Mouse (Mus musculus) hindbrain, embryonic 10.5 days (tissue): ENCODE measurements around the gene Ubr3. TPM values are rescaled to one million over a fixed set of nuclear protein-coding genes. Genes with fewer than 3 reads are reported as not detected.

Source experiments
- DNase-seq: peaks from one replicate; pipeline ENCODE4 v3.0.0-alpha.2; 2017; ENCODE audit warnings: low spot score
- H3K27ac ChIP-seq: fragments of 300-500 bp; sonication (generic); 2 replicates; pipeline ENCODE4 v1.5.1; 2016; ENCODE audit warnings: mild to moderate bottlenecking, moderate library complexity
- H3K27me3 ChIP-seq: fragments of 300-500 bp; sonication (generic); 2 replicates; pipeline ENCODE4 v1.6.1; 2016; ENCODE audit warnings: mild to moderate bottlenecking; ENCODE audit not compliant: poor library complexity, insufficient read depth, severe bottlenecking
- H3K36me3 ChIP-seq: fragments of 300-500 bp; sonication (generic); 2 replicates; pipeline ENCODE4 v1.6.1; 2016; ENCODE audit warnings: mild to moderate bottlenecking, moderate library complexity
- H3K4me1 ChIP-seq: fragments of 300-500 bp; sonication (generic); replicated peaks from 2 replicates; pipeline ENCODE4 v1.6.1; 2016; ENCODE audit warnings: mild to moderate bottlenecking
- H3K4me3 ChIP-seq: fragments of 300-500 bp; sonication (generic); 2 replicates; pipeline ENCODE4 v1.5.1; 2016; ENCODE audit warnings: mild to moderate bottlenecking, moderate library complexity
- H3K9me3 ChIP-seq: fragments of 300-500 bp; sonication (generic); 2 replicates; pipeline ENCODE4 v1.6.1; 2016; ENCODE audit warnings: mild to moderate bottlenecking, moderate library complexity
- WGBS: fragments of 180-500 bp; shearing (Covaris S2); methylation state at CpG from one replicate; pipeline ENCODE4 v1.1.7; 2016; 5-methylcytosine and 5-hydroxymethylcytosine counted together
- polyA plus RNA-seq: library from polyadenylated mRNA; unstranded; fragments of >200 nt; fragmentation: Nextera tagmentation; extraction: Ambion mirVana; gene quantifications from 2 replicates; pipeline ENCODE4 v1.2.1, GENCODE M21; 2016

The Ubr3 gene
- 10.9 and 13.6 TPM in 2 replicates for polyA plus RNA-seq

DNA sequence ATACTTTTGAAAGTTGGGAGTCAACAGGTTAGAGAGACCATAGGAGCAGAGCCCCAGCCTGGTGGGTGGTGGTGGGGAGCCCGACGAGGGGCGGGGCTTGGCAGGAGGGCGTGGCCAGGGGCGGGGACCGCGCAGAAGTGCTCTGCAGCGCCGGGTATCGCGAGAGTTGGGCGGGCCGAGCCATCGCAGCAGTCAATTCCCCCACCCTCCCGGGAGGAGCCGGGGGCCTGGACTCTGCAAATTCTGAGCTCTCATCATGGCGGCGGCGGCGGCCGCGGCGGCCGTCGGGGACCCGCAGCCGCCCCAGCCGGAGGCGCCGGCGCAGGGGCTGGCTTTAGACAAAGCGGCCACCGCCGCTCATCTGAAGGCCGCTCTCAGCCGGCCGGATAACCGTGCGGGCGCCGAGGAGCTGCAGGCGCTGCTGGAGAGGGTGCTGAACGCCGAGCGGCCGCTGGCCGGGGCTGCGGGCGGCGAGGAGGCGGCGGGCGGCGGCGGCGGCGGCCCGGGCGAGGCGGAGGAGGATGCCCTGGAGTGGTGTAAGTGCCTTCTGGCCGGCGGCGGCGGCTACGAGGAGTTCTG lies at the start of gene Ubr3:
TSS of gene Ubr3 (plus strand) at position 208 of the 579 bp plus-strand sequence.
- Histone ChIP-seq H3K9me3 (no peaks in the 10 kb centered on the region), H3K27me3 (no peaks in the 10 kb centered on the region), H3K27ac (peak within 1 kb of the TSS; percentile 98), H3K36me3 (peaks cover 14% of the 10 kb centered on the region), H3K4me1 (peaks cover 16% of the 10 kb centered on the region), H3K4me3 (peak within 1 kb of the TSS; percentile 97)
- peak; percentile 97 for DNase-seq
- WGBS, result under 1% methylated on average over 65 of the region's 65 CpGs

DNA sequence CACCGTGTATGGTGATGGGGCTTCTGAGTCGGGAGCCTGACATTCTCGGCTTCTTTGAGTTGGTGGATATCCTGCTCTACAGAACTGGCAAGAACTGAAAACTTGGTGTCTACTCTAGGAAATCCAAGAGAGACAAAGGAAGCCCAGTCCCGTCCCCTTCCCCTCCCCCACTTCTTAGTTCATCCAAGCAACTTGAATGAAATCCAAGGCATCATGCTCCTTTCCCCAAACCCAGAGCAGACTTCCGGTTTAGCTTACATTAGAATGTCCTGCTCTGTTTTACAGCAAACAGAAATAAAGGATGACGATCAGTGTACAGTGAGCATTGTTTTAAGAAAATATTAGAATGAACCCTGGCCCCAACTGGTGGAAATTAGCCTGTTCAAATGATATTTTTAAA lies 47.8 kb upstream of the Ubr3 start:
- 71% methylated on average over 6 of the region's 6 CpGs for WGBS
- no peak for DNase-seq
- H3K27me3 ChIP-seq, result no peaks in the 10 kb centered on the region
- H3K9me3 ChIP-seq, result no peaks in the 10 kb centered on the region
- 0 out of 2 replicates have a peak, but pooled peaks cover 8% of the 10 kb centered on the region for H3K4me1 ChIP-seq
- H3K4me3 ChIP-seq, result no peak overlapping the region
- no peak overlapping the region for H3K27ac ChIP-seq
- H3K36me3 ChIP-seq, result no peaks in the 10 kb centered on the region

DNA sequence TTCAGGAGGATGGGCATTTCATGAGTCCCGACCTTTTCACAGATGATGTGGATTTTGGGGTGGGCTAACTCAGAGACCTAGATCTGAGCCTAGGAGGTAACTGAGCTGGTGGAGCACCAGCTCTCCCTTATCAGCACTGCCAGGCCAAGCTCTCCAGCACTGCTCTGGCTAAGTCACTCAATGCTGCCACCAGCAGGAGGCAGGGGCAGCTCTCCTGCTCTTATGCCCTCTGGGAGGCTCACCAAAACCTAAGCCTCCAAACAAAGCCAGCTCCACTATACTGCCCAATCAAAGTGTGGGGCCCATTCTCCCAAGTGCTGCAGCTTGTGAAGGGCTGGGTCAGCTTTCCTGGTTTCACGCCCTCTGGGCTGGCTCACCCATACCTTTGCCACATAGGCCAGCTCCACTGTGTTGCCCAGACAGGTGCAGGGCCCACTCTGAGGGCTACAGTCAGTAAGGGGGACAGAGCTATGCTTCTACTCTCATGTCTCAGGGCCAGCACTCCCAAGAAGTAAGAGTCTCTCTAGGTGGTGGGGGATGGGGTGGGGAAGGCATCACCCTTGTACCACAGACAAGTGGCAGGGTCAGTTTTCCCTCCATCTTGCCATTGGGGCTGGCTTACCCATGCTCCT lies 45.5 kb upstream of the Ubr3 start:
- no peak overlapping the region for H3K27ac ChIP-seq
- H3K4me3 ChIP-seq, result no peak overlapping the region
- no peak for DNase-seq
- H3K9me3 ChIP-seq, result no peaks in the 10 kb centered on the region
- H3K27me3 ChIP-seq, result no peaks in the 10 kb centered on the region
- no peaks in the 10 kb centered on the region for H3K36me3 ChIP-seq
- 70% methylated on average over 2 of the region's 2 CpGs for WGBS
- 0 out of 2 replicates have a peak, but pooled peaks cover 8% of the 10 kb centered on the region for H3K4me1 ChIP-seq

DNA sequence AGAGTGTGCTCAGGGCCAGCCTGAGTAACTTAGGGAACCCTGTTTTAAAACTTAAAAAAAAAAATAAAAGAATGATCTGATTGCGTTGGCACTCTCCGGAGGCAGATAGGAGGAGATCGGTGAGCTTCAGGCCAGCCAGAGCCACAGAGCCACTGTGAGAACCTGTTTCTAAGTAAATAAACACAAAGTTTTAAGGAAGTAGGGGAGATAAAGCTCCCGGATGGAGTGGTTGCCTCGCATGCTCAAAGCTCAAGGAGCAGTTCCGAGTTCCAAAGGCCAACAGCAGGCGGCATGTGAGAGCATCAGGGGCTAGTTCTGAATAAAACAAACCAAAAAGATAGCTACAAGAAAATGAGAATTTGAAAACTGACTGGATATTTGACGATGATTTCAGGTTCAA lies 40.7 kb upstream of the Ubr3 start:
- no peaks in the 10 kb centered on the region for H3K36me3 ChIP-seq
- H3K4me3 ChIP-seq, result no peak overlapping the region
- H3K9me3 ChIP-seq, result no peaks in the 10 kb centered on the region
- 0 out of 2 replicates have a peak, but pooled peaks cover 6% of the 10 kb centered on the region for H3K4me1 ChIP-seq
- H3K27ac ChIP-seq, result no peak overlapping the region
- DNase-seq, result no peak
- WGBS, result 65% methylated on average over 8 of the region's 8 CpGs
- H3K27me3 ChIP-seq, result no peaks in the 10 kb centered on the region

DNA sequence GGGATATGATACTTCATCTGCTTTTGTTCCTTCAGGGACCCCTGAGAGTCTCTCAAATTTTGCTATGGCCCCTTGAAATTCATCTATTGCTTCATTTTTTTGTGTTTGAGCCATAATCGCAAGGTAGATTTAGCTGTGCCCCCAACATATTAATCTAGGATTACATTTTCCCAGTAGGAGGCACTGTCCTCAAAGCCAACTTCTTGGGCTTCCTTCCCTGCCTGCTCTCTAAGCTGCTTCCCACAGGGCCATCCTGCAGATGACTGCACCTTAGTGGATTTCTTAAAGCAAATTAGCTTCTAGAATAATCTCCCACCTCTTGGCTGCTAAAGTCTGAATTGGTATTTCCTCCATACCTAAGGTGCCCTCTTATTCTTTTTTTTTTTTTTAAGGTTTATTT lies 39.2 kb upstream of the Ubr3 start:
- Histone ChIP-seq H3K27me3 (no peaks in the 10 kb centered on the region), H3K4me3 (no peak overlapping the region), H3K9me3 (no peaks in the 10 kb centered on the region), H3K36me3 (no peaks in the 10 kb centered on the region), H3K4me1 (peaks cover 9% of the 10 kb centered on the region), H3K27ac (no peak overlapping the region)
- WGBS, result 78% methylated on average over 1 of the region's 1 CpGs
- DNase-seq, result no peak

DNA sequence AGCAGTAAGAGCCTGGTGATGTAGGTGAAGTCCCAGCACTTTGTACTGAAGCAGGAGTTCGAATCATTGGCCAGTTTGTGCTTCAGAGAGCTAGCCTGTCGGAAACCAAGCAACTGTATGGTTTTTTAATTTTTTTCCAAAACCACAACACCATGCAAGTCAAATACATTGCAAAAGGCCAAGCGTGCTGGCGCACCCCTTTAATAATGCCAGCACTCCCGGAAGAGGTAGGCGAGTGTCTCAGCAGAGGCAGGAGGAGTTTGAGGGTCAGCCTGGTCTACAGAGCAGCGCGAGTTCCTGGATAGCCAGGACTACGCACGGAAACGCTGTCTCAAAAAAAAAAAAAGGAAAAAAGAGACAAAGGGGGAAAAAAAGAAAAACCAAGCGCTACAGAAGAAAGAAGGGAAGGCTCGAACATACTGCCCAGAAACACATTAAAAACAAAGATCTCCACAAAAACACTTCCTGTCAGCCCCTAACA lies 36.0 kb upstream of the Ubr3 start:
- H3K4me1 ChIP-seq, result peaks cover 18% of the 10 kb centered on the region
- 14% methylated on average over 13 of the region's 13 CpGs for WGBS
- peaks cover 22% of the 10 kb centered on the region for H3K36me3 ChIP-seq
- peak overlapping the region; percentile 96 for H3K4me3 ChIP-seq
- no peaks in the 10 kb centered on the region for H3K9me3 ChIP-seq
- H3K27ac ChIP-seq, result peak overlapping the region; percentile 98
- H3K27me3 ChIP-seq, result no peaks in the 10 kb centered on the region
- no peak for DNase-seq

DNA sequence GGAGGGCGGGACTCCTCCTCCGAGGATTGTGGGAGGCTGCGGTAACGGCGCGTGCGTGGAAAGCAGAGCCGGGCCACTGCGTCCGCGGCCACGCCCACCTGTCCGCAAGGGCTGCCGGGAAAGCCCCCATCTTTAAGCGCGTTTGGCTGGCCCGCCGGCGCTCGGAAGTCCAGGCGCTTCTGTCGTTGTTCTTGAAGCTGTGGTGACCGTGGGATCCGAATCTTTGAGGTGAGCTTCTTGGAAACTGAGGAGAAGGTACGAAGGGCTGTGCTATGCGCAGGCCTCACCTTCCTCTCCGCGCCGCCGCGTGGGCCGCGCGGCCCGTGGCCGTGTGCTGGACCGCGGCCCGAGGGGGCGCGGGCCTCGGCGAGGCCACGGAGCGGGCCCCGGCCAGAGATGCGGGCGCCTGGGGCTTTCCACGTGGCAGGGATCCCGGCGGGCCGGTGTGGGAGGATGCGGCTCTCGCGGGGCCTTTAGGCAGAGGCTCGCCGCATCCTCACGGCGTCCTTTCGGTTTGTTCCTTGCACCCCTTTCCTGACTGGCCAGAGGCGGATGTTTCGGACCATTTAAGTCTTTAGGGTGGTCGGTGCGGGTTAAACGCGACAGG lies 35.5 kb upstream of the Ubr3 start, which contains the start of gene Ssb:
TSS of gene Ssb (plus strand) at position 78 of the 607 bp plus-strand sequence.
- H3K4me1 ChIP-seq, result peaks cover 18% of the 10 kb centered on the region
- WGBS, result under 1% methylated on average over 66 of the region's 66 CpGs
- peak; percentile 90 for DNase-seq

DNA sequence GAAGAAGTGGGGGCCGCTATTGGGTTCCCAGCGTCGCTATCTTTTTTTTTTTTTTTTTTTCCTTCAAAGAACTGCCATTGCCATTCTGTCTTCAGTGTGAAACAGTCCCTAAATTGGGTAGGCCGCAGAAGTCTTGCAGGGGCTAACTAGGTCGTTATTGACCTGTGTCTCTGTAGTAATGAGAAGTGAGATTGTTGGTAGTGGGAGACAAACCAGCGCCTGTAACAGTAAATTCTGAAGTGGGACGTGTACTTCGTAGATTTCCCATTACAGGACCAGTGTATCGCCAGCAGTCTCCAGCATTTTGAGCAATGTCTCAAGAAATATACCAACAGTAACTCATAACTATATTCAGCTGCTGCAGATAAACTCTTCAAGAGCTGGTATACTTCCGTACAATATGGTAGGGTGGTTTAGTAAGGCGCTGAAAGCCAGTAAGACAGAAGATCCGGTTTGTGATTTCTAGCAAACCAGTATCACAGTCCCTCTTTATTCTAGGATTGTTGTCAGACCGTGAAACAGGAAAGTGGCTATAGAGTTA lies 34.9 kb upstream of the Ubr3 start:
- peaks cover 18% of the 10 kb centered on the region for H3K4me1 ChIP-seq
- no peaks in the 10 kb centered on the region for H3K9me3 ChIP-seq
- peak overlapping the region; percentile 96 for H3K4me3 ChIP-seq
- peaks cover 33% of the 10 kb centered on the region for H3K36me3 ChIP-seq
- WGBS, result 6% methylated on average over 13 of the region's 13 CpGs
- no peaks in the 10 kb centered on the region for H3K27me3 ChIP-seq
- peak overlapping the region; percentile 98 for H3K27ac ChIP-seq
- DNase-seq, result no peak

More for the DNA sequence above, 35.5 kb upstream of the Ubr3 start, which contains the start of gene Ssb:
- Histone ChIP-seq H3K4me3 (peak within 1 kb of the TSS; percentile 96), H3K9me3 (no peaks in the 10 kb centered on the region), H3K27me3 (no peaks in the 10 kb centered on the region), H3K36me3 (peaks cover 27% of the 10 kb centered on the region), H3K27ac (peak within 1 kb of the TSS; percentile 98)

DNA sequence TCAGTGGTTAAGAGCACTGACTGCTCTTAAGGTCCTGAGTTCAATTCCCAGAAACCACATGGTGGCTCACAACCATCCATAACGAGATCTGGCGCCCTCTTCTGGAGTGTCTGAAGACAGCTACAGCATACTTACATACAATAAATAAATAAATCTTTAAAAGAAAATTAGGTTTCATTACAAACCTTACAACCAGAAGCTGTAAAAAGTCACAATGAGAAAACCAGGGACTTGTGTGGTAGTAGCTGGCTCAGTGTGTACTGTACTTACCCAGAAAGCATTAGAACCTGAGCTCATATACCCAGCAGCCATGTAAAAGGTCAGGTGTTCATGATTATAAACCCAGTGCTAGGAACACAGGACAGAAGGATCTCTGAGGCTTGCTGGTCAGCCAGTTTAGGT lies 13.1 kb upstream of the Ubr3 start:
- H3K36me3 ChIP-seq, result peaks cover 9% of the 10 kb centered on the region; the same call in 1 of the 2 replicates
- 80% methylated on average over 2 of the region's 2 CpGs for WGBS
- H3K4me3 ChIP-seq, result peak overlapping the region; percentile 81; the same call in 1 of the 2 replicates
- H3K27ac ChIP-seq, result no peak overlapping the region
- no peaks in the 10 kb centered on the region for H3K27me3 ChIP-seq
- no peaks in the 10 kb centered on the region for H3K9me3 ChIP-seq
- H3K4me1 ChIP-seq, result peaks cover 19% of the 10 kb centered on the region
- DNase-seq, result no peak

DNA sequence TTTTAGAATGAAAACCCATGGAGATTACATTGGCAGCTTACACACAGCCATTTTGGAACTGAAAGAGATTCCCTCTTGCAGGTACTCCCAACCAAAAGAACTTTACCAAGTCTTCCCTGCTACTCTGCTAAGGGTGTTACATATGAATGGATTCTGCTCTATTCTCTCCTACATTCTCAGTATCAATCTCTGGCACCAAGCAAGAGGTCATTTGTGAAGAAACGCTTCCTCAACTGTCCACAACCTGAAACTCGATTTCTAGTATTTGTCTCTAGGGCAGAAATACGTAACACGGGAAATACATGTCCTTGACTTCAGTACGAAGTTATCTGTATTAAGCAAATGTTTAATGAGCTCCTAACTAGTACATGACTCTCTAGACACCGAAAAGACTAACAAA lies 12.5 kb upstream of the Ubr3 start:
- no peaks in the 10 kb centered on the region for H3K9me3 ChIP-seq
- peak overlapping the region; percentile 91; the same call in 1 of the 2 replicates for H3K27ac ChIP-seq
- H3K36me3 ChIP-seq, result peaks cover 3% of the 10 kb centered on the region; the same call in 1 of the 2 replicates
- H3K4me3 ChIP-seq, result peak overlapping the region; percentile 81
- H3K4me1 ChIP-seq, result peaks cover 19% of the 10 kb centered on the region
- 68% methylated on average over 6 of the region's 6 CpGs for WGBS
- no peaks in the 10 kb centered on the region for H3K27me3 ChIP-seq
- DNase-seq, result no peak

DNA sequence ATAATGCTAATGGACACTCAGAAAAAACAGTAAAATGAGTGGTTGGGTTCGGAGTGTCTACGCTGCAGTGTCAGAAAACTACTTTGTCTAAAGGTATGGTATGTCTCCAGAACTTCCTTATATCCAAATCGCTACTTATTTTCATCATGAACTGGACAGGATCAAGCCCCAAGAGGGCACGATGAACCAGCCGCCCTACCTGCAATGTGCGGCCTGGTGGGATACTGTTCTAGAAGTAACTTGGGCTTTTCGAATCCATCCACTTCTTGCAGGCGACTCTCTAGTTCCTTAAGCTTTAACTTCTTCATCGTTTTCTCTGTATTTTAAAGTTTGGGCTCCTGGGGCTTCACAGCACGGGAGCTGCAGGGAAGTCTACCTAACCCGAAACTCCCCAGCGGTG lies 12.0 kb upstream of the Ubr3 start:
- Histone ChIP-seq H3K4me1 (peaks cover 19% of the 10 kb centered on the region), H3K27me3 (no peaks in the 10 kb centered on the region), H3K9me3 (no peaks in the 10 kb centered on the region), H3K4me3 (peak overlapping the region; percentile 81), H3K36me3 (no peaks in the 10 kb centered on the region), H3K27ac (peak overlapping the region; percentile 91)
- WGBS, result 7% methylated on average over 12 of the region's 12 CpGs
- no peak for DNase-seq

DNA sequence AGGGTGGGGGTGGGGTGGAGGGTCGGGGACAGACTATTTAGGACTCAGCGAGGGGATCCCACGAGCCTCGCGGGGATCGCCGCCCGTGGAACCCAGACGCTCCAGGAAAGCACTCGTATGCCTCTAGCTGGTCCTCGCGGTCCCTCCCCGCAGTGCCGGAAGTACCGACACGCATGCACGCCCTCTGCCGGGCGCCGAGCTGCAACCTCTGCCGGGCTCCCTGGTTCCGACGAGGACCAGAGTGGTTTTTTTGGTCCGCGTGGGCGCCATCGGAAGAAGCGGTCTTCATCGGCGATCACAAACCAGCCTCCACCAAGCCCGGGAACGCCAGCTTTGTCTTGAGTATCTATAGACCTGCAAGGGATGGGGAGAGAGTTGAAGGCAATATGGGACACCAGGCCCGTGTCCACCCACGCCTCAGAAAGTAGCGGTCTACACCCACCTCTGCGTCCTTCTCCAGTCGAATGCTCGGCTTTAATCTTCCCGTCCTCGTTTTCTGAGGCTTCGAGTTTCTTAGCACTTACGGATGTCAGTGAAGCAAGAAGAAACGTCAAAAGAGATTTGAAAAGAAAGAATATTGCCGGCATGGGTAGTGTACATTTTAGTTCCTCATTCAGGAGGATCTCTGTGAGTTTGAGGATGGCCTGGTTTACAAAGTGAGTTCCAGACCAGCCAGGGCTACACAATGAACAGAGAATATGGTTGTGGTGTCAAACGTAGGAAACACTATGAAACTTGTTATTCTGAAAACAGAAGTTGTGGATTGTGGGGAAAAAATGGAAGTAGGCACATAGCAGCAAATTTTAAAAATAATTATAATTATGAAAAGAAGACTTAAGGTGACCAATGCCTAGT lies 11.4 kb upstream of the Ubr3 start, which contains the start of gene Mettl5:
TSS of gene Mettl5 (minus strand) at position 165 of the 855 bp plus-strand sequence.
- Histone ChIP-seq H3K36me3 (no peaks in the 10 kb centered on the region), H3K9me3 (no peaks in the 10 kb centered on the region), H3K4me1 (peaks cover 19% of the 10 kb centered on the region), H3K27ac (peak within 1 kb of the TSS; percentile 91), H3K27me3 (no peaks in the 10 kb centered on the region), H3K4me3 (peak within 1 kb of the TSS; percentile 81)
- 2% methylated on average over 45 of the region's 45 CpGs for WGBS
- DNase-seq, result peak; percentile 87
